Mouse (Mus musculus) lung, postnatal 0 days (tissue): Measurements from ENCODE around the gene Xndc1. TPM values are rescaled to one million over a fixed set of nuclear protein-coding genes. Genes with fewer than 3 reads are reported as not detected.

ENCODE experiments used
- ATAC-seq: fragments of 200-750 bp; cut with Nextera tagmentation; 2 replicates; pipeline ENCODE4 v1.8.0; 2017; ENCODE audit warnings: moderate library complexity
- DNase-seq: peaks from one replicate; pipeline ENCODE4 v3.0.0-alpha.2; 2016; ENCODE audit warnings: low spot score
- H3K27ac ChIP-seq: fragments of 300-500 bp; sonication (generic); 2 replicates; pipeline ENCODE4 v1.5.1; 2014; ENCODE audit warnings: antibody characterized with exemption, mild to moderate bottlenecking, low read length, mixed read lengths
- H3K27me3 ChIP-seq: fragments of 300-500 bp; sonication (generic); replicated peaks from 2 replicates; pipeline ENCODE4 v1.6.1; 2014; ENCODE audit warnings: low read length, mixed read lengths; ENCODE audit not compliant: insufficient read depth
- H3K36me3 ChIP-seq: fragments of 300-500 bp; sonication (generic); 2 replicates; pipeline ENCODE4 v1.6.1; 2014; ENCODE audit warnings: low read length, mixed read lengths; ENCODE audit not compliant: insufficient read depth
- H3K4me1 ChIP-seq: fragments of 300-500 bp; sonication (generic); 2 replicates; pipeline ENCODE4 v1.6.1; 2014; ENCODE audit warnings: antibody characterized with exemption, low read depth, low read length, mixed read lengths; ENCODE audit not compliant: insufficient read depth
- H3K4me2 ChIP-seq: fragments of 300-500 bp; sonication (generic); replicated peaks from 2 replicates; pipeline ENCODE4 v1.6.1; 2014; ENCODE audit warnings: low read depth, mild to moderate bottlenecking, low read length, moderate library complexity, mixed read lengths
- H3K4me3 ChIP-seq: fragments of 300-500 bp; sonication (generic); 2 replicates; pipeline ENCODE4 v1.5.1; 2014; ENCODE audit warnings: low read depth, low read length
- H3K9ac ChIP-seq: fragments of 300-500 bp; sonication (generic); replicated peaks from 2 replicates; pipeline ENCODE4 v1.6.1; 2014; ENCODE audit warnings: low read depth, mild to moderate bottlenecking
- H3K9me3 ChIP-seq: fragments of 300-500 bp; sonication (generic); 2 replicates; pipeline ENCODE4 v1.6.1; 2016; ENCODE audit warnings: low read length, mixed read lengths
- CTCF ChIP-seq: IDR thresholded peaks from 2 replicates; pipeline ENCODE4 v1.5.1; 2016; ENCODE audit warnings: antibody characterized with exemption, mild to moderate bottlenecking
- EP300 ChIP-seq: IDR thresholded peaks from 2 replicates; pipeline ENCODE4 v1.6.1; 2016; ENCODE audit warnings: antibody characterized with exemption, mild to moderate bottlenecking, control low read depth
- WGBS: fragments of 180-500 bp; shearing (Covaris S2); extraction: QIAGEN DNeasy Blood & Tissue Kit; methylation state at CpG from one replicate; pipeline ENCODE4 v1.1.7; 2014; 5-methylcytosine and 5-hydroxymethylcytosine counted together
- polyA plus RNA-seq: library from polyadenylated mRNA; unstranded; fragments of >200 nt; fragmentation: Nextera tagmentation; extraction: Ambion mirVana; gene quantifications from 2 replicates; pipeline ENCODE4 v1.2.1, GENCODE M21; 2015

Xndc1 gene
- polyA plus RNA-seq, 1 experiment from 2014 or later: 6.2 TPM

DNA sequence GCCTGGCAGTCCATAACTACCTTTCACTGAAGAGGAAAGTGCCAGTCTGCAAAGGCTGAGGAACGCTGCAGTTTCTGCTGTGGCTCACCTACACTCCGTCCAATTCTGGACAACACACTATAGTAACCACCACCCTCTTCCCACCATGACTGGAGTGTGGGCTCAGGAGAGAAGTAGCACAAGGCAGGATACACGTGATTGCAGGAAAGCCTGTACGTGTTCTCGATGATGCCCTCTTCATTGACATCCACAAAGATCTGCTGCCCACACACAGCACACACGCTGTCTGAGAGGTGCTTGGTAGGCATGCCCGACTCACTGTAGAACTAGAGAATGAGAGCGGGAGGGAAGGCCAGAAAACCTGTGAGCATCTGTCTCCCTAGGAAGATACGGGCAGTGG is 41.5 kb upstream of the Xndc1 start:
- Histone ChIP-seq H3K27ac (no peak overlapping the region), H3K36me3 (0 out of 2 replicates have a peak, but pooled peaks cover 17% of the 10 kb centered on the region), H3K27me3 (no peaks in the 10 kb centered on the region), H3K4me1 (no peaks in the 10 kb centered on the region), H3K9ac (no peak overlapping the region), H3K9me3 (no peaks in the 10 kb centered on the region), H3K4me2 (no peak overlapping the region), H3K4me3 (no peak overlapping the region)
- WGBS: 92% methylated on average over 9 of the region's 9 CpGs
- DNase-seq (no peak), ATAC-seq (no peak)
- no peak for TF ChIP-seq EP300
- TF ChIP-seq CTCF: no peak

- Histone ChIP-seq H3K9ac (no peak overlapping the region), H3K9me3 (no peaks in the 10 kb centered on the region), H3K4me1 (no peaks in the 10 kb centered on the region), H3K4me2 (no peak overlapping the region), H3K4me3 (no peak overlapping the region), H3K27me3 (no peaks in the 10 kb centered on the region), H3K27ac (no peak overlapping the region), H3K36me3 (peaks cover 22% of the 10 kb centered on the region; the same call in 1 of the 2 replicates)
- DNase-seq (no peak), ATAC-seq (no peak)
- WGBS: 81% methylated on average over 2 of the region's 2 CpGs
- no peak for TF ChIP-seq EP300
Observed at GRCm38 (mm10) chr7:102025187-102026119, 39.9 kb upstream of the Xndc1 start.

DNA sequence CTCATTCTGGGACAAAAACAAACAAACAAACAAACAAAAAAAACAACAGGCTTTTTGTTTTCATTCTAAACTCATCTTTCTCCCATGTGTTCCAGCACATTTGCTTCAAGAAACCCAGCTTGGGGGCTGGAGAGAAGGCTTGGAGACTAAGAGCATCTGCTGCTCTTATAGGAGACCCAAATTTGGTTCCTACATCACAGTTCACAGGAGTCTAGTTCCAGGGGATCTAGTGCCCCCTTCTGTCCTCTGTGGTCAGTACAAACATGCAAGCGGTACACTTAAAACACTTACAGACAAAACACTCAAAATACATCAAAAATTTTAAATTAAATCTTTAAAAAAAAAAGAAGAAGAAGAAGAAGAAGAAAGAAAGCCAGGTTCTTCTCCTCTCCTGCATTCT is 30.4 kb upstream of the Xndc1 start:
- Histone ChIP-seq H3K9ac (no peak overlapping the region), H3K4me3 (no peak overlapping the region), H3K27me3 (no peaks in the 10 kb centered on the region), H3K9me3 (no peaks in the 10 kb centered on the region), H3K27ac (no peak overlapping the region), H3K4me2 (no peak overlapping the region), H3K4me1 (no peaks in the 10 kb centered on the region), H3K36me3 (peaks cover 18% of the 10 kb centered on the region)
- ATAC-seq (no peak), DNase-seq (no peak)
- peak; percentile 48 for TF ChIP-seq CTCF
- TF ChIP-seq EP300: no peak
- 93% methylated on average over 1 of the region's 1 CpGs for WGBS

DNA sequence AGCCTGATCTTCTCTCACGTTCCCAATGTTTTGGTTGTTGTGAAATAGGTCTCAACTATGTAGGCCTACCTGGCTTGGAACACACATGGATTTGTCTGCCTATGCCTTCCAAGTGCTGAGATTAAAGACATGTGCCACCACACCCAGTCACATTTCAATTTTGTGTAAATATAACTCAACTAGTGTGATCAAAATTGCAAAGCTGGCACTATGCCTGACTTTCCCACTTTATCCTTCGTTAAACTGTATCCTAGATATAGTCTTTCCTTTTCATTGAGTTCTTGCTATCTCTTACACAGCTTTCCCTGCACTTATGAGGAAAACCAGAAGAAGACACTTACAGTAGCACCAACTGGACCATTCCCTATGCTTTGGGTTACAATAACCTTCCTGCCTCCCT is 29.8 kb upstream of the Xndc1 start:
- no peak for TF ChIP-seq EP300

DNA sequence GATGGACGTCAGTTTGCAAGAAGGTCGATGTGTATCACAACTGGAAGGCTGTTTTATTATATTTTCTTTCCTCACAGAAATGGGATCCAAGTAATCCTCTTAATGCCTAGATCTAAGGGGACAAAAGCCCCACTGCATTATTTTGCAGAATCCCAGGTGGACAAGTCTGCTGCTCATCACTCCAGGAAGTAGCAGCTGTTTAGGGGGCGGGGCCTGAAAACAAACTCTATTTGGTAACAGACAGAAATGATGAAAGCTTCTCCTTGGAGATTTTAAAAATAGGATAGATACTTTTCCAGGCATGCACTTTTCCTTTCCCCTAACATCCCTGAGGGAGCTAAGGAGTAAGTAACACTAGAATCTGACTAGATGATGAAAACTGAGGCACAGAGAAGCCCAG is 28.0 kb upstream of the Xndc1 start:
- H3K9ac ChIP-seq: no peak overlapping the region
- ATAC-seq: no peak
- TF ChIP-seq CTCF: no peak
- no peak for TF ChIP-seq EP300
- no peaks in the 10 kb centered on the region for H3K9me3 ChIP-seq
- 96% methylated on average over 3 of the region's 3 CpGs for WGBS
- DNase-seq: no peak
- no peak overlapping the region for H3K4me3 ChIP-seq
- H3K36me3 ChIP-seq: peaks cover 18% of the 10 kb centered on the region
- no peaks in the 10 kb centered on the region for H3K4me1 ChIP-seq
- H3K4me2 ChIP-seq: no peak overlapping the region
- H3K27me3 ChIP-seq: no peaks in the 10 kb centered on the region
- no peak overlapping the region for H3K27ac ChIP-seq

More for the DNA sequence above, 29.8 kb upstream of the Xndc1 start:
- Histone ChIP-seq H3K27ac (no peak overlapping the region), H3K36me3 (peaks cover 18% of the 10 kb centered on the region), H3K27me3 (no peaks in the 10 kb centered on the region), H3K9ac (no peak overlapping the region), H3K4me3 (no peak overlapping the region), H3K4me2 (no peak overlapping the region), H3K4me1 (no peaks in the 10 kb centered on the region), H3K9me3 (no peaks in the 10 kb centered on the region)
- WGBS: 59% methylated on average over 2 of the region's 2 CpGs
- ATAC-seq (no peak), DNase-seq (no peak)

DNA sequence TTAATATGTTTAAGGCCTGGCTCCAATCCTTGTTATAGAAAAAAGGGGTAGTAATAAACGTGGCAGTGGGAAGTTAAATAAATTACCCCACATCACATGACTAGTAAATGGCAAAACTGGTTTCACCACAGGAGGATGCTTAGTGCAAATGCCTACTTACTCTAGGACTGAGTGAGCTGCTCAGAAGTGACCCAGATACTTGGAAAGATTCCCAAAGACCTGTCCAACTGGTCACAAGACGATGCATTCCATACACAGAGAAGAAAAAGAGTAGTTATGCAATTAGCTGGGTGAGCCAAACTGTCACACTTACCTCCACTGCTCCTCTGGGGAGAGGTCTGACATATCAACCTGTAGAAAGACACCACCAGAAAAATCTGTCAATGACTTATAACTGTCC is 23.0 kb upstream of the Xndc1 start:
- no peak overlapping the region for H3K4me2 ChIP-seq
- peak; percentile 78 for ATAC-seq
- no peaks in the 10 kb centered on the region for H3K4me1 ChIP-seq
- no peak overlapping the region for H3K4me3 ChIP-seq
- peak; percentile 46 for DNase-seq
- 47% methylated on average over 2 of the region's 2 CpGs for WGBS
- H3K27ac ChIP-seq: 0 out of 2 replicates have a peak overlapping the region, but pooled peaks have one; percentile 1
- H3K27me3 ChIP-seq: no peaks in the 10 kb centered on the region
- H3K9ac ChIP-seq: no peak overlapping the region
- peaks cover 4% of the 10 kb centered on the region for H3K36me3 ChIP-seq
- no peaks in the 10 kb centered on the region for H3K9me3 ChIP-seq
- no peak for TF ChIP-seq EP300
- no peak for TF ChIP-seq CTCF
